Mouse (Mus musculus) cerebellum, adult 9-10 months (tissue): ENCODE data around the gene Lhx5.

Experiments used
- DNase-seq: peaks from one replicate; pipeline ENCODE4 v3.0.0; 2022

The Lhx5 gene

DNA sequence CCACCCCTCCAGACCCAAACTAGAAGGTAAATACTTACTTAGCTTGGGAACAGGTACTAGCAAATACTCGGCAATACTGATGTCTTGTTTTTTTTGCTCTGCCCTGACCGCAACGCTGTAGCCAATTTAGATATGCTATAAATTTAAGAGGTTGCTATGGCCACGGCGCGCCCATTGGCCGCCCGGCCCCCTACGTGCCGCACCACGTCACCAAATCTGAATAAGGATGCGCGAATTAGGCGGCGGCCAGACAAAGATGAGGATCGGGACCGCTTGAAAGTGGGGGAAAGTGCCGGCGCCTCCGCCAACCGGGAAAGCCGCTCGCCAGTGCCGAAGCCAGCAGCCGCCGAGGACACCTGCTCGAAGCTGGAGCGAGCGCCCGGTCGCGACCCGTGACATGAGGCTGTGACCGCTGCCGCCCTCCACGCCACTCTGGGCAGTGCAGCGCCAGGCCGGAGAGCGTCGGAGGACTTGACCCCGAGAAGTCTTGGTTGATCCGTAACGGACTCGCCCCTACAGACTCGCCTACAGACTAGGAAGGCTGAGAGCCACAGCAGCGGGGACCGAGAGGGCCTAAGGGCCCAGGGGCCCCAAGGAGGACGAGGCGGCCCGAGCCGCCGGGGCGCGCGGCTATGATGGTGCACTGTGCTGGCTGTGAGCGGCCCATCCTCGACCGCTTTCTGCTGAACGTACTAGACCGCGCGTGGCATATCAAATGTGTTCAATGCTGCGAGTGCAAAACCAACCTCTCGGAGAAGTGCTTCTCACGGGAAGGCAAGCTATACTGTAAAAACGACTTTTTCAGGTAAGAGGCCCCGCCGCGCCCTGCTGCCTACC, at the start of gene Lhx5:
Gene Lhx5, plus strand, starts transcription at position 51 of the 837 bp plus-strand sequence.
- no peak for DNase-seq

- no peak for DNase-seq
Measured at GRCm38 (mm10) chr5:120386361-120386760, 45.1 kb upstream of the Lhx5 start.

- no peak for DNase-seq
Measured at GRCm38 (mm10) chr5:120388765-120389164, 42.7 kb upstream of the Lhx5 start.

GRCm38 (mm10) chr5:120389973-120390372, 41.5 kb upstream of the Lhx5 start:
- no peak for DNase-seq

DNA sequence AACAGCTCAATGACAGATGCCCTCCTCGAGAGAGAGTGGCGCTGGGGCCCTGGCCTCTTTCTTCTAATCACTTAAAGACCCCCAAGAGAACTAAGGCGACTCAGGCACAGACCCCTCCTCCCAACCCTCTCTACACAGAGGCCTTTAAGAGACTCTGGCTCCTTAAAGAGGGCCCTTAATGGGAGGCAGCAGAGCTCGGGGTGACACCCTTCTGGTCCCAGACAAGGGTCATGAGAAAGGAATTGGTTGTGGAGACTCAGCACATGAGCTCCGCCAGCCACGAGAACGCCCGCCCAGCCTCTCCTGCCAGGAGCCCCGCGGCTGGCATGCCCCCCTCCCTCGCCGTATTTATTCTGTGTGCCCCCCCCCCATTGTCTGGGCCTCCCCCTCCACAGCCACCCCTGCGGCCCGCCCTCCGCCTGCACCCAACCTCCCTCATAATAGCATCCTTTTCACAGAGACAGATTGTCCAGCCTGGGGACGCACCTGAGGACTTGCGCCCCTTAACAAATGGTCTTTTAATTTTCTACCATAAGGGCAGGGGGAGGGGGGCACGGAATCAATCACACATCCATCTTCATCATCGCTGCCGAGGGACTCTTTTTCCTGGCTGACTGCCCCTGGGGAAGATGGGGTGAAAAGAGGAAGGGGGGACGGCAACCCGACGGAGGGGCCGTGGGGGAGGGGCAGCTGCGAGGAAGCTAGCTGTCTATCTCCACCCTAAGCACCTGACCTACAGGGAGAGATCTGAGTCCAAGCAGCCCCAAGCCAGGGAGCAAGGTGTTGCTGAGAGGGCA, 37.4 kb upstream of the Lhx5 start:
- no peak for DNase-seq

DNA sequence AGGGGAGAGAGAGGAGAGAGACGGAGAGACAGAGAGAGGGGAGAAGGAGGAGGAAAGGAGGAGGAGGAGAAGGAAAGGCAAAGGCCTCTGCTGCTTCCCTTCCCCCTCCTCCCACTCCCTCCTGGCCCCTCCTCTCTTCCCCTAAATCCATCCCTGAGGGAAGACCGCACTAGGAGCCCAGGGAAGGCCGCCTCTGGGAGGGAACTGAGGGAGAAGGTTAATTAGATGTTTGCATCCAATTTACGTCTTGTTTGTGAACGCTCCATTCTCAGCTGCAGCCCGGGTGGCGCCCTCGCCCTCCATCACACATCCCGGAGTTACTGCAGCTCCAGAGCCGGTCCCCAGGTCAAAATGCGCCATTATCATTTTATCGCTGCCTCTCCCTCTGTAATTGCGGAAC, 33.5 kb upstream of the Lhx5 start:
- DNase-seq = no peak

DNA sequence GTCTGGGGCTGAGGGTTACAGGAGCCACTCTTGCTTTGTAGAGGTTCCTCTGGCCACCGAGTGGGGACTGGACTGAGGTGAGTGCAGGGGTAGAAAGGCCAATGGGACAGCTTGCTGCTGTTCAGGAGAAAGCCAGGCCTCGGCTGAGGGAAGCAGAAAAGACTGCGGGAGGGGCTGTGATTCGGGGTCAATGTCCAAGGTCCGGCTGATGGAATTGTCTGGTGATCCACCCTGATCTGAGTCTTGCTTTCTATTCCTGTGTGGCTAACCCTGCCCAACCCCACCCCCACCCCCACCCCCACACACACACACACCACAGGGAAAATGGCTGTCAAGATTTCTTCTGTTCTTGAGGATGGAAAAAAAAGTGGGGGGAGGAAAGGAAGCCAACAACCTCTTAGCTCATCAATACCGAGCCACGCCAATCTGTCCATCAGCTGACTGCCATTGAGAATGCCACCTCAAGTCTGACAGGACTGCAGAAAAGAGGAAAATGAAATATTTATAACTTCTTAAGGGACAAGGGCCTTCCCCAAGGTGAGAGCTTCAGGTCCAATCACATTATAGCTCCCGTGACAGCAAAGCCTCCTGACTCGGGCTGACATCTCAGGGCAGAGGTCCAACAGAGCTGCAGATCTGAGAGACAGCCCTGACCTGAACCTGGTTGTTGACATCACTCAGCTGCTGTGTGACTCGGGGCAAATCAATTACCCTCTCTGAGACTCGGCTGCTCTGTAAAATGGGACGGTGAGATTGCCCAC, 26.5 kb upstream of the Lhx5 start:
- no peak for DNase-seq

DNA sequence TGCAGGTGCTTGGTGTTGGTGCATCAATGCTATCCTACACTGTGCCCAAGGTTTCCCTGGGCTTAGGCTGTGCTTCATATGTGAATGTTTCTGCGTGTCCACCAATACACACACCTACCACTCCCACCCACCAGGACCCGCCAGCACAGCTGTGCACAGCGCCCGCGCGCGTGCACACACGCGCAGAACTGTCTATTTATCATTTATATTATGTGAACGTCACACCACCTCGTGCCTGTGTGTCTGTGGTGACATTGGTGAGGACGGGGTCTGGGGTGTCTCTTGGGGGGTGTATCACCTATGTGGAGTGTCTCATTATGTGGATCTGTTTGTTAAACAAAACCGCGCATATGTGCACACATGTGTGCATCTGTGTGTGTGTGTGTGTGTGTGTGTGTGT, 22.6 kb upstream of the Lhx5 start:
- no peak for DNase-seq

DNA sequence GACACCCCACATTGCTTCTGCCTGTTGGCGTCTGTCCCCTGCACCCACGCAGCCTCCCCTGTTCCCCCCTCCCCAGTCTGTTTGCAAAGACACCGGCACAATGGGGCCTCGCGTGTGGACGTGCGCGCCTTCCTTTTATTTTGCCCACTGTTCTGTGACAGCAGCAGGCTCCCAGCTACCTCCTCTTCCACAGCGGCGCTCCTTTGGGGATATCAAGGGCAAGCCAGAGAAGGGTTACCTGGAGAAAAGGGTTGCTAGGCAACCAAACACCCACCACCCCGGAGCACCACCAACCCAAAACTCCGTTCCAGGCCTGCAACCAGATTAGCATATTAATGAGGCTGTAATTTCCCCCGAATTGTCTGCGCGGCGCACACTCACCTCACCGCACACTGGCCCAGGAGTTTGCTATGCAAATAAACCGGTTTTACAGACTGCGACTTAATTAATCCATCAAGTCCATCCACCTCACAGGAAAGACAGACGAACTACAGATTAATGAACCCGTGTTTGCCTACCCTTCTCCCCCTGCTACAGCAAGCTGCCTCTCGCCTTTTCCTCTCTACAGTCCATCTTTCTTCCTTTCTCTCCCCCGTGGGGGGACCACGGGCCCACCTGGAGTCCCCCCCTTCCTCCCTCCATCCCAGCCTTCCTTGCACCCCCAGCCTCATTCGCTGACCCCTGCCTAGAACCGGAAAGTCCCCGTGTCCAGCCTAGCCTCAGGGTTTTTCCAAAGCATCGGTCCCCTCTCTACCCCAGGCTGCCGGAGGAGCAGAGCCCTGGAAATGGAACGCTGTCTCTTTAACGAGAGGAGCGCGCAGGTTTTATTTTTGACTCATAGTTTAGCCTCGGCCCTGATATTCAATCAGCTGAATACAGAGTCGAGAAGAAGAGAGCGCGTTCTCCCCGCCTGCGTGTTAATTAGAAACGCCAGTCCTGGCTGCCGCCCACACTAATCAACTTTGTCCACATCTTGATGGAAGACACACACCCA, 21.8 kb upstream of the Lhx5 start:
- no peak for DNase-seq

- no peak for DNase-seq
Measured at GRCm38 (mm10) chr5:120413436-120413835, 18.1 kb upstream of the Lhx5 start.

- DNase-seq = no peak
Measured at GRCm38 (mm10) chr5:120420106-120420505, 11.4 kb upstream of the Lhx5 start.

DNA sequence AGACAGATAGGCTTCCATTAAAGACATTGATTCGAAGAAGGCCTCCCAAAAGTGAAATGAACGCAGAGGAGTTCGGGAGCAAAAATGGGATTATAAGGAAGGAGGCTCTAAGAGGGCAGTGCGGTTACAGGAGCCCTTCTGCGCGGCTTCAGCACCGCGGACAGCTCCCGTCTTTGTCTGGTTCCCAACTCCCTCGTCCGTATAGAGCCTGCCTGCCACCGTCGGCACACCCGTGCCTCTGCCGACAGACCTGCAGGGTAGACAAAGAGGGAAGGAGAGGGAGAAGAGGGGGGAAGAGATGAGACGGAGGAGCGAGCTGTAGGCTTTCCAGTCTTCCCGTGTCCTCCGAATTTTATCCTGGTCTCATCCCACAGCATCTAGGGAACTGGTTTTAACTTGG, 7.5 kb upstream of the Lhx5 start:
- no peak for DNase-seq

DNA sequence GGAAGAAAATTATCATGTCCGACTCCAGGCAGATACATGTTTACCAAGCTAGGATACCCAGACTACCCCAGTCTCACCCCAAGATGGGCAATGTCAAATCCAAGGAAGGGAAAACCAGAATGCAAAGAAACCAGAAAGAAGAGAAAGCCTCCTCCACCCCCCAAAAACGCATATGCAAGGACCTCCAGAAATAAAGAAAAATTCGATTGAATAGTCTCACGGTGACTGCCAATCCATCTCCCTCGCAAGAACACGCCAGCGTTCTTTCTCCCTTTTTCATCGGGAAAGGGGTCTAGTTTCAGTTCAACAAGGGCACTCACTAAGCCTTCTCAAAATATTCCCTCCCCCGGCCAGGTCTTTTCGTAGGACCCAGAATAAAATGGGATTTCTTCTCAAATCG, 6.8 kb upstream of the Lhx5 start:
- DNase-seq = no peak

DNA sequence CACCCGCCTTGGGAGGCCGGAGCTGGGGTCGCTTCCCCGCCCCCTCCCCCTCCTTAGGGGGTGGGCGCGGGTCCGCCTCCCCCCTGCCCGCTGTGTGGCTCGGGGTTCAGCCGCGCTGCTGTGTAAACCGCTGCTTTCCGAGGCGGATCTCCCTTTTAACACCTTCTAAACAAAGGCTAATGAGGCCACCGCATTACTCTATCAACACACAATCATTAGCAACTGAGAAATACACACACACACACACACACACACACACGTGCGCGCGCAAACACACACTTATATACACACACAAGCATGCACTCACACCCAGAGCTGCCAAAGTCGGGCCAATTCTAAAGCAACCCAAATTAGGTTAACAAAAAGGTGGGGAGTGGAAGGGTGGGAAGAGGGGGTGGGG, 5.8 kb upstream of the Lhx5 start:
- no peak for DNase-seq

GRCm38 (mm10) chr5:120426572-120426971, 4.9 kb upstream of the Lhx5 start:
- no peak for DNase-seq

GRCm38 (mm10) chr5:120427451-120427938, 4.0 kb upstream of the Lhx5 start:
- DNase-seq = no peak

DNA sequence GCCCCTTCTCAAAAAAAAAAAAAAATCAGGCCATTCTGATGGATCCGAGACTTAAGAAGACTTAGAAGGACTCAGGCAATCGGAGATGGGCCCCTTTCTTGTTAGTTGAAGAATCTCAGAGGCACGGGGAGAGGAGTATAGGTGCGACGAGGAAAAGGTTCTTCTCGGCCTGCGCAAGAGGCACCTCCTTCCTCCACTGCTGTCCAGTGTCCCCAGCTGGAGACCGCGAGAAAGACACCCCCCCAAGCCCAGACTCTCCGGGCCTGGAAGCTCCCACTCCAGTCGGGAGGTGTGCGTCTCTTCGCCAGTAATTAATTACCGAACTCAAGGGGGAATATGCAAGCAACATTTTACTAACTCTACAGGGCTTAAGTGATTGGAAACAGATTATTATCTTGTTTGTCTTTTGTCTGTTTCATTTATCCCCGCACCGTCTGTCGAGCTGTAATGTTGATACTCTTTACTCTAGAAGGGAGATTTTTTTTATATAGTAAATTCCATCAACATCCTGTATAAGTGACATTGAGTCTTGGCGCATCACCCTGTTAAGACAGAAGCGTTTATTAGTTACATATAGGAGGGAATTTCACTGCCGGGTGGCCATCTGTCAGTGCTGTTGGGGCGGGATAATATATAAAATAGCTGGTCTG, 3.2 kb upstream of the Lhx5 start:
- DNase-seq = no peak

- DNase-seq = no peak
Measured at GRCm38 (mm10) chr5:120428990-120429389, 2.5 kb upstream of the Lhx5 start.

- no peak for DNase-seq
Measured at GRCm38 (mm10) chr5:120429692-120430091, 1.8 kb upstream of the Lhx5 start.

GRCm38 (mm10) chr5:120431001-120431583, 407 bp upstream of the Lhx5 start:
- no peak for DNase-seq

GRCm38 (mm10) chr5:120432486-120433015, 1.1 kb downstream of the Lhx5 start:
- no peak for DNase-seq
